Mouse (Mus musculus): Measurements from ENCODE around the gene Fyn. TPM values are rescaled to one million over a fixed set of nuclear protein-coding genes. Genes with fewer than 3 reads are reported as not detected.

The Fyn gene
- polyA plus RNA-seq, 1 experiment from 2014 or later: 24.3 TPM

- WGBS: 88% methylated on average over 2 of the region's 2 CpGs
- Histone ChIP-seq H3K9me3 (replicated peaks) (no peaks in the 10 kb centered on the region), H3K27ac (replicated peaks) (no peak overlapping the region), H3K4me3 (no peak overlapping the region), H3K4me1 (peaks cover 33% of the 10 kb centered on the region), H3K36me3 (no peaks in the 10 kb centered on the region), H3K27me3 (ENCODE audit: low read depth, poor library complexity, severe bottlenecking) (0 out of 2 replicates have a peak, but pooled peaks cover 3% of the 10 kb centered on the region)
- DNase-seq (ENCODE audit: low spot score): no peak
Observed at GRCm38 (mm10) chr10:39612131-39612530, 243.5 kb downstream of the Fyn start.

- peak within 1 kb of the TSS; percentile 78 for H3K27ac ChIP-seq (replicated peaks)
- H3K27me3 ChIP-seq (ENCODE audit: low read depth, poor library complexity, severe bottlenecking): 0 out of 2 replicates have a peak, but pooled peaks cover 3% of the 10 kb centered on the region
- no peaks in the 10 kb centered on the region for H3K36me3 ChIP-seq
- no peak for DNase-seq (ENCODE audit: low spot score)
- H3K4me3 ChIP-seq: peak within 1 kb of the TSS; percentile 44
- WGBS: 57% methylated on average over 4 of the region's 4 CpGs
- peaks cover 33% of the 10 kb centered on the region for H3K4me1 ChIP-seq
- H3K9me3 ChIP-seq (replicated peaks): no peaks in the 10 kb centered on the region
Observed at GRCm38 (mm10) chr10:39612633-39612988, 244.0 kb downstream of the Fyn start, which contains the start of gene Traf3ip2. Traf3ip2 (plus strand) TSS chr10:39612934.

GRCm38 (mm10) chr10:39612989-39613831, 244.6 kb downstream of the Fyn start:
- Histone ChIP-seq H3K36me3 (no peaks in the 10 kb centered on the region), H3K27me3 (ENCODE audit: low read depth, poor library complexity, severe bottlenecking) (0 out of 2 replicates have a peak, but pooled peaks cover 3% of the 10 kb centered on the region), H3K27ac (replicated peaks) (peak overlapping the region; percentile 78), H3K4me3 (peak overlapping the region; percentile 44), H3K4me1 (peaks cover 33% of the 10 kb centered on the region), H3K9me3 (replicated peaks) (no peaks in the 10 kb centered on the region)
- peak; percentile 53 for DNase-seq (ENCODE audit: low spot score)
- WGBS: 14% methylated on average over 26 of the region's 26 CpGs

GRCm38 (mm10) chr10:39613973-39614372, 245.3 kb downstream of the Fyn start:
- 59% methylated on average over 2 of the region's 2 CpGs for WGBS
- Histone ChIP-seq H3K4me1 (peaks cover 33% of the 10 kb centered on the region), H3K4me3 (0 out of 2 replicates have a peak overlapping the region, but pooled peaks have one; percentile 44), H3K27ac (replicated peaks) (peak overlapping the region; percentile 78), H3K9me3 (replicated peaks) (no peaks in the 10 kb centered on the region), H3K36me3 (no peaks in the 10 kb centered on the region), H3K27me3 (ENCODE audit: low read depth, poor library complexity, severe bottlenecking) (0 out of 2 replicates have a peak, but pooled peaks cover 3% of the 10 kb centered on the region)
- no peak for DNase-seq (ENCODE audit: low spot score)

GRCm38 (mm10) chr10:39614676-39615075, 246.0 kb downstream of the Fyn start:
- no peaks in the 10 kb centered on the region for H3K36me3 ChIP-seq
- 0 out of 2 replicates have a peak, but pooled peaks cover 3% of the 10 kb centered on the region for H3K27me3 ChIP-seq (ENCODE audit: low read depth, poor library complexity, severe bottlenecking)
- peaks cover 33% of the 10 kb centered on the region for H3K4me1 ChIP-seq
- H3K4me3 ChIP-seq: no peak overlapping the region
- peak overlapping the region; percentile 28 for H3K27ac ChIP-seq (replicated peaks)
- no peaks in the 10 kb centered on the region for H3K9me3 ChIP-seq (replicated peaks)
- no peak for DNase-seq (ENCODE audit: low spot score)
- 35% methylated on average over 6 of the region's 6 CpGs for WGBS

Other genes with a start within 250 kb of the Fyn start
- gene Fam229b, start 234.9 kb upstream of the Fyn start, polyA plus RNA-seq (2016; fragmentation: Nextera tagmentation; extraction: Ambion mirVana): 14.2 and 15.4 TPM in 2 replicates
- gene Tube1, start 234.9 kb upstream of the Fyn start, polyA plus RNA-seq (2016; fragmentation: Nextera tagmentation; extraction: Ambion mirVana): 22.0 and 24.9 TPM in 2 replicates
- 0.20 and 0.37 TPM in 2 replicates for gene Ccn6, start 205.1 kb upstream of the Fyn start, polyA plus RNA-seq (2016; fragmentation: Nextera tagmentation; extraction: Ambion mirVana)
- 5.5 and 9.5 TPM in 2 replicates for gene Traf3ip2, start 244.1 kb downstream of the Fyn start, polyA plus RNA-seq (2016; fragmentation: Nextera tagmentation; extraction: Ambion mirVana)